In the genomic region with DNA sequence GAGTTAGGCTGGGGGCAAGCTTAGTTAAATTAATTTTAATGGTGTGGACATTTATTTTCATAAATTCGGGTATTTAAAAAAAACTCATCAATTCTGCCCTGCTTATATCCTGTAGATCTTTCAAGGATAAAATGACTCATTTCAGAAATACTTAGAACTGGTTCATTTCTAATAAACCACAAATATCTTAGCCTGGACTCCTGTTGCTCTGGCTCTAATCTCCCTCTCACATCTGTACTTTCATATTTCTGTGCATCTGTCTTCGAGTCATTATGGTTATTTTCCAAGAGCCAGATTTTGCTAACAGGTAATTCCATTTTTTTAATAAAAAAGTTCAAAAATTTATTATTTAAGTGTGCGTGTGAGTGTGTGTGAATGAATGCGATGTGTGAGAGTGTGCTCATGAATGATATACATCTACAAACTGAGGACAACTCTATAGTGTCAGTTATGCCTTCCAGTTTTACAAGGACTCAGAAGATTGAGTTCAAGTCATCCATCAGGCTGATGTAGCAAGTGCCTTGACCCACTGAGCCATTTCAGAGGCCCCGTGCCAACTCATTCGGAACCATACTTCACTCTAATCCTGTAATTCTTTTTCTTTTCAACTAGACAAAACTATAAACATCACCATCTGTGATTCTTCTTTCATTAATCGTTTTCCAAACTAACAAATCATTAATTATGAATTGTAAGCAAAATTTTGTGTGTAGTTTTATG, we compare ENCODE assay signal across 20 mouse cellular contexts.
A peak's percentile ranks its signal among the peaks of the same experiment; 100 is the strongest.
DNase-seq lines count a peak whose midpoint lies in the region; ATAC-seq lines count a peak whose summit lies in the region.
"Had no signal": no experiment of that assay in that cellular context is flagged by ENCODE, and none has a peak within 500 bp of the region (broad histone marks: within the 10 kb centered on the region; RNA-seq: fewer than 3 reads in every experiment).

No protein-coding gene starts in this region.

- WGBS in hindbrain, embryonic 12.5 days, result 86% methylated on average over 7 of the region's 7 CpGs
- 83% methylated on average over 7 of the region's 7 CpGs for WGBS in hindbrain, embryonic 14.5 days

- no peak overlapping the region for H3K4me3 ChIP-seq in hindbrain, embryonic 12.5 days
- H3K4me3 ChIP-seq in hindbrain, embryonic 14.5 days (replicated peaks; ENCODE audit: low read length), result no peak overlapping the region
- H3K4me3 ChIP-seq: embryonic facial prominence, embryonic 13.5 days; forebrain, embryonic 12.5 days; heart, adult 2 months; heart, embryonic 15.5 days; hindbrain, embryonic 15.5 days had no signal

- no peak overlapping the region for H3K9ac ChIP-seq in hindbrain, embryonic 12.5 days
- H3K9ac ChIP-seq in hindbrain, embryonic 14.5 days, result no peak overlapping the region
- H3K9ac ChIP-seq: embryonic facial prominence, embryonic 13.5 days; forebrain, embryonic 12.5 days; heart, embryonic 15.5 days; hindbrain, embryonic 15.5 days had no signal

- no peak overlapping the region for H3K4me2 ChIP-seq in hindbrain, embryonic 12.5 days (replicated peaks)
- H3K4me2 ChIP-seq in hindbrain, embryonic 14.5 days (replicated peaks), result no peak overlapping the region
- H3K4me2 ChIP-seq: embryonic facial prominence, embryonic 13.5 days; forebrain, embryonic 12.5 days; heart, embryonic 11.5 days; heart, embryonic 15.5 days; hindbrain, embryonic 15.5 days had no signal

- H3K4me1 ChIP-seq in hindbrain, embryonic 12.5 days, result no peaks in the 10 kb centered on the region
- H3K4me1 ChIP-seq in hindbrain, embryonic 14.5 days (replicated peaks; ENCODE audit: control insufficient read depth, insufficient read depth, low read length), result no peaks in the 10 kb centered on the region
- H3K4me1 ChIP-seq: embryonic facial prominence, embryonic 13.5 days; forebrain, embryonic 12.5 days; heart, embryonic 15.5 days; hindbrain, embryonic 15.5 days had no signal

- H3K27ac ChIP-seq in hindbrain, embryonic 12.5 days, result no peak overlapping the region
- H3K27ac ChIP-seq in hindbrain, embryonic 14.5 days, result no peak overlapping the region
- H3K27ac ChIP-seq: embryonic facial prominence, embryonic 13.5 days; forebrain, embryonic 12.5 days; heart, adult 2 months; heart, embryonic 15.5 days; hindbrain, embryonic 15.5 days had no signal

- H3K36me3 ChIP-seq in hindbrain, embryonic 12.5 days, result no peaks in the 10 kb centered on the region
- H3K36me3 ChIP-seq in hindbrain, embryonic 14.5 days (replicated peaks; ENCODE audit: control insufficient read depth, insufficient read depth), result no peaks in the 10 kb centered on the region
- H3K36me3 ChIP-seq: embryonic facial prominence, embryonic 13.5 days; forebrain, embryonic 12.5 days; heart, embryonic 15.5 days; hindbrain, embryonic 15.5 days had no signal

- DNase-seq in 3T3-L1 (ENCODE audit: low read depth, low spot score) (peak; percentile 10), 416B (ENCODE audit: low read depth) (peak; percentile 63)
- peak; percentile 5 for DNase-seq in adrenal gland, adult 8-10 months
- peak; percentile 36 to 58 for DNase-seq in adrenal gland, postnatal 36 days
- DNase-seq in hindbrain, embryonic 14.5 days (ENCODE audit: low spot score), result no peak
- DNase-seq: cerebellum, adult 11 months; cerebellum, adult 8-10 months; cerebellum, postnatal 14 days; gastrocnemius, postnatal 10 days; heart, adult 2 months; heart, postnatal 14 days; kidney, adult 2 months had no signal

- H3K9me3 ChIP-seq in hindbrain, embryonic 12.5 days (replicated peaks), result no peaks in the 10 kb centered on the region
- no peaks in the 10 kb centered on the region for H3K9me3 ChIP-seq in hindbrain, embryonic 14.5 days (ENCODE audit: control insufficient read depth, low read length)
- H3K9me3 ChIP-seq: embryonic facial prominence, embryonic 13.5 days; forebrain, embryonic 12.5 days; heart, embryonic 15.5 days; hindbrain, embryonic 15.5 days had no signal

- H3K27me3 ChIP-seq in hindbrain, embryonic 12.5 days, result no peaks in the 10 kb centered on the region
- no peaks in the 10 kb centered on the region for H3K27me3 ChIP-seq in hindbrain, embryonic 14.5 days (ENCODE audit: control insufficient read depth, insufficient read depth, low read length)
- H3K27me3 ChIP-seq: embryonic facial prominence, embryonic 13.5 days; forebrain, embryonic 12.5 days; heart, embryonic 15.5 days; hindbrain, embryonic 15.5 days had no signal

- no peak for ATAC-seq in hindbrain, embryonic 12.5 days (ENCODE audit: low FRiP score)
- no peak for ATAC-seq in hindbrain, embryonic 14.5 days (ENCODE audit: low FRiP score)
- ATAC-seq: forebrain, embryonic 16.5 days; intestine, embryonic 16.5 days had no signal
